Mouse (Mus musculus) kidney, embryonic 15.5 days (tissue): ENCODE measurements around the gene Slc2a13. TPM values are rescaled to one million over a fixed set of nuclear protein-coding genes. Genes with fewer than 3 reads are reported as not detected.
A peak's percentile ranks its signal among the peaks of the same experiment; 100 is the strongest.

ENCODE experiments used
- ATAC-seq: fragments of 200-750 bp; cut with Nextera tagmentation; replicated peaks from 2 replicates; pipeline ENCODE4 v1.8.0; 2017; ENCODE audit warnings: moderate TSS enrichment; ENCODE audit not compliant: low FRiP score
- H3K27ac ChIP-seq: fragments of 300-500 bp; sonication (generic); 2 replicates; pipeline ENCODE4 v1.5.1; 2015; ENCODE audit warnings: mild to moderate bottlenecking, inconsistent platforms
- H3K27me3 ChIP-seq: fragments of 300-500 bp; sonication (generic); 2 replicates; pipeline ENCODE4 v1.6.1; 2015; ENCODE audit warnings: inconsistent platforms
- H3K36me3 ChIP-seq: fragments of 300-500 bp; sonication (generic); 2 replicates; pipeline ENCODE4 v1.6.1; 2015; ENCODE audit warnings: inconsistent platforms
- H3K4me1 ChIP-seq: fragments of 300-500 bp; sonication (generic); 2 replicates; pipeline ENCODE4 v1.6.1; 2015; ENCODE audit warnings: inconsistent platforms
- H3K4me2 ChIP-seq: fragments of 300-500 bp; sonication (generic); 2 replicates; pipeline ENCODE4 v1.6.1; 2015; ENCODE audit warnings: moderate library complexity, mild to moderate bottlenecking, inconsistent platforms
- H3K4me3 ChIP-seq: fragments of 300-500 bp; sonication (generic); replicated peaks from 2 replicates; pipeline ENCODE4 v1.5.1; 2015; ENCODE audit warnings: mild to moderate bottlenecking, inconsistent platforms
- H3K9ac ChIP-seq: fragments of 300-500 bp; sonication (generic); 2 replicates; pipeline ENCODE4 v1.6.1; 2015; ENCODE audit warnings: mild to moderate bottlenecking, inconsistent platforms
- H3K9me3 ChIP-seq: fragments of 300-500 bp; sonication (generic); replicated peaks from 2 replicates; pipeline ENCODE4 v1.6.1; 2016; ENCODE audit warnings: inconsistent platforms
- WGBS: fragments of 180-500 bp; shearing (Covaris S2); methylation state at CpG from one replicate; pipeline ENCODE4 v1.1.7; 2015; ENCODE audit warnings: mixed read lengths; 5-methylcytosine and 5-hydroxymethylcytosine counted together
- polyA plus RNA-seq: library from polyadenylated mRNA; unstranded; fragments of >200 nt; fragmentation: Nextera tagmentation; extraction: Ambion mirVana; gene quantifications from 2 replicates; pipeline ENCODE4 v1.2.1, GENCODE M21; 2015

Slc2a13 gene
- polyA plus RNA-seq, 1 experiment from 2014 or later, result 2.1 TPM

GRCm38 (mm10) chr15:91304296-91304852 lies 268.7 kb downstream of the Slc2a13 start:
- no peak overlapping the region for H3K27ac ChIP-seq
- H3K27me3 ChIP-seq, result 0 out of 2 replicates have a peak, but pooled peaks cover 3% of the 10 kb centered on the region
- ATAC-seq, result no peak
- H3K36me3 ChIP-seq, result no peaks in the 10 kb centered on the region
- no peak overlapping the region for H3K9ac ChIP-seq
- 64% methylated on average over 7 of the region's 7 CpGs for WGBS
- H3K9me3 ChIP-seq, result no peaks in the 10 kb centered on the region
- H3K4me1 ChIP-seq, result peaks cover 9% of the 10 kb centered on the region
- no peak overlapping the region for H3K4me2 ChIP-seq
- no peak overlapping the region for H3K4me3 ChIP-seq

- Histone ChIP-seq H3K27ac (no peak overlapping the region), H3K36me3 (no peaks in the 10 kb centered on the region), H3K9ac (no peak overlapping the region), H3K4me1 (no peaks in the 10 kb centered on the region), H3K4me2 (no peak overlapping the region), H3K9me3 (no peaks in the 10 kb centered on the region), H3K27me3 (0 out of 2 replicates have a peak, but pooled peaks cover 3% of the 10 kb centered on the region), H3K4me3 (no peak overlapping the region)
- WGBS, result 5% methylated on average over 3 of the region's 3 CpGs
- ATAC-seq, result peak; percentile 69; the same call in 1 of the 2 replicates
Observed at GRCm38 (mm10) chr15:91301366-91301765, 271.7 kb downstream of the Slc2a13 start.

GRCm38 (mm10) chr15:91299319-91299835 lies 273.7 kb downstream of the Slc2a13 start:
- H3K27me3 ChIP-seq, result 0 out of 2 replicates have a peak, but pooled peaks cover 3% of the 10 kb centered on the region
- no peak overlapping the region for H3K4me2 ChIP-seq
- no peak for ATAC-seq
- H3K4me1 ChIP-seq, result no peaks in the 10 kb centered on the region
- no peaks in the 10 kb centered on the region for H3K9me3 ChIP-seq
- 86% methylated on average over 11 of the region's 11 CpGs for WGBS
- H3K4me3 ChIP-seq, result no peak overlapping the region
- no peaks in the 10 kb centered on the region for H3K36me3 ChIP-seq
- H3K27ac ChIP-seq, result no peak overlapping the region
- no peak overlapping the region for H3K9ac ChIP-seq

- Histone ChIP-seq H3K4me1 (no peaks in the 10 kb centered on the region), H3K9me3 (0 out of 2 replicates have a peak, but pooled peaks cover 4% of the 10 kb centered on the region), H3K27ac (no peak overlapping the region), H3K27me3 (no peaks in the 10 kb centered on the region), H3K36me3 (no peaks in the 10 kb centered on the region), H3K4me2 (no peak overlapping the region), H3K9ac (no peak overlapping the region), H3K4me3 (no peak overlapping the region)
- WGBS, result 98% methylated on average over 3 of the region's 3 CpGs
- no peak for ATAC-seq
Observed at GRCm38 (mm10) chr15:91283418-91283817, 289.6 kb downstream of the Slc2a13 start.

- WGBS, result 89% methylated on average over 7 of the region's 7 CpGs
- H3K27me3 ChIP-seq, result no peaks in the 10 kb centered on the region
- H3K4me2 ChIP-seq, result no peak overlapping the region
- no peak overlapping the region for H3K4me3 ChIP-seq
- 0 out of 2 replicates have a peak, but pooled peaks cover 4% of the 10 kb centered on the region for H3K9me3 ChIP-seq
- no peak for ATAC-seq
- no peaks in the 10 kb centered on the region for H3K4me1 ChIP-seq
- no peak overlapping the region for H3K27ac ChIP-seq
- H3K9ac ChIP-seq, result no peak overlapping the region
- no peaks in the 10 kb centered on the region for H3K36me3 ChIP-seq
Observed at GRCm38 (mm10) chr15:91282822-91283221, 290.2 kb downstream of the Slc2a13 start.

GRCm38 (mm10) chr15:91281521-91281920 lies 291.5 kb downstream of the Slc2a13 start:
- Histone ChIP-seq H3K9ac (no peak overlapping the region), H3K27me3 (no peaks in the 10 kb centered on the region)
- WGBS, result 87% methylated on average over 5 of the region's 5 CpGs

GRCm38 (mm10) chr15:91279571-91279970 lies 293.5 kb downstream of the Slc2a13 start:
- WGBS, result 86% methylated on average over 5 of the region's 5 CpGs
- H3K9ac ChIP-seq, result no peak overlapping the region
- no peaks in the 10 kb centered on the region for H3K9me3 ChIP-seq
- no peaks in the 10 kb centered on the region for H3K36me3 ChIP-seq
- H3K4me3 ChIP-seq, result no peak overlapping the region
- no peaks in the 10 kb centered on the region for H3K4me1 ChIP-seq
- no peak for ATAC-seq
- no peaks in the 10 kb centered on the region for H3K27me3 ChIP-seq
- H3K27ac ChIP-seq, result no peak overlapping the region
- no peak overlapping the region for H3K4me2 ChIP-seq

More at GRCm38 (mm10) chr15:91281521-91281920, 291.5 kb downstream of the Slc2a13 start:
- Histone ChIP-seq H3K36me3 (no peaks in the 10 kb centered on the region), H3K4me1 (no peaks in the 10 kb centered on the region), H3K9me3 (no peaks in the 10 kb centered on the region), H3K27ac (no peak overlapping the region), H3K4me2 (no peak overlapping the region), H3K4me3 (no peak overlapping the region)
- ATAC-seq, result no peak

GRCm38 (mm10) chr15:91275961-91276360 lies 297.1 kb downstream of the Slc2a13 start:
- H3K4me2 ChIP-seq, result no peak overlapping the region
- no peaks in the 10 kb centered on the region for H3K4me1 ChIP-seq
- H3K27me3 ChIP-seq, result no peaks in the 10 kb centered on the region
- no peak overlapping the region for H3K9ac ChIP-seq
- H3K36me3 ChIP-seq, result no peaks in the 10 kb centered on the region
- H3K27ac ChIP-seq, result no peak overlapping the region
- ATAC-seq, result no peak
- H3K4me3 ChIP-seq, result no peak overlapping the region
- no peaks in the 10 kb centered on the region for H3K9me3 ChIP-seq
- 36% methylated on average over 3 of the region's 3 CpGs for WGBS

GRCm38 (mm10) chr15:91268532-91268931 lies 304.5 kb downstream of the Slc2a13 start:
- no peak for ATAC-seq
- no peaks in the 10 kb centered on the region for H3K9me3 ChIP-seq
- 77% methylated on average over 4 of the region's 4 CpGs for WGBS

GRCm38 (mm10) chr15:91263926-91264325 lies 309.1 kb downstream of the Slc2a13 start:
- ATAC-seq, result no peak
- no peak overlapping the region for H3K4me2 ChIP-seq
- 92% methylated on average over 1 of the region's 1 CpGs for WGBS
- no peak overlapping the region for H3K27ac ChIP-seq
- H3K9ac ChIP-seq, result no peak overlapping the region
- H3K9me3 ChIP-seq, result no peaks in the 10 kb centered on the region
- H3K27me3 ChIP-seq, result no peaks in the 10 kb centered on the region
- no peaks in the 10 kb centered on the region for H3K36me3 ChIP-seq
- H3K4me3 ChIP-seq, result no peak overlapping the region
- H3K4me1 ChIP-seq, result no peaks in the 10 kb centered on the region

More at GRCm38 (mm10) chr15:91268532-91268931, 304.5 kb downstream of the Slc2a13 start:
- H3K36me3 ChIP-seq, result no peaks in the 10 kb centered on the region
- no peak overlapping the region for H3K4me2 ChIP-seq
- H3K4me3 ChIP-seq, result no peak overlapping the region
- no peak overlapping the region for H3K9ac ChIP-seq
- no peak overlapping the region for H3K27ac ChIP-seq
- H3K4me1 ChIP-seq, result no peaks in the 10 kb centered on the region
- no peaks in the 10 kb centered on the region for H3K27me3 ChIP-seq

- no peak overlapping the region for H3K4me2 ChIP-seq
- no peaks in the 10 kb centered on the region for H3K9me3 ChIP-seq
- H3K27me3 ChIP-seq, result no peaks in the 10 kb centered on the region
- no peak overlapping the region for H3K4me3 ChIP-seq
- peak; percentile 66; the same call in 1 of the 2 replicates for ATAC-seq
- 70% methylated on average over 5 of the region's 5 CpGs for WGBS
- H3K36me3 ChIP-seq, result no peaks in the 10 kb centered on the region
- no peak overlapping the region for H3K27ac ChIP-seq
- no peaks in the 10 kb centered on the region for H3K4me1 ChIP-seq
- no peak overlapping the region for H3K9ac ChIP-seq
Observed at GRCm38 (mm10) chr15:91260578-91260977, 312.5 kb downstream of the Slc2a13 start.

- no peaks in the 10 kb centered on the region for H3K27me3 ChIP-seq
- no peak for ATAC-seq
- no peak overlapping the region for H3K4me2 ChIP-seq
- H3K27ac ChIP-seq, result no peak overlapping the region
- no peaks in the 10 kb centered on the region for H3K4me1 ChIP-seq
- H3K9me3 ChIP-seq, result no peaks in the 10 kb centered on the region
- no peak overlapping the region for H3K4me3 ChIP-seq
- no peaks in the 10 kb centered on the region for H3K36me3 ChIP-seq
- no peak overlapping the region for H3K9ac ChIP-seq
- 45% methylated on average over 11 of the region's 11 CpGs for WGBS
Observed at GRCm38 (mm10) chr15:91257140-91257539, 315.9 kb downstream of the Slc2a13 start.

GRCm38 (mm10) chr15:91255308-91255707 lies 317.8 kb downstream of the Slc2a13 start:
- no peaks in the 10 kb centered on the region for H3K4me1 ChIP-seq
- ATAC-seq, result no peak
- no peaks in the 10 kb centered on the region for H3K27me3 ChIP-seq
- no peak overlapping the region for H3K9ac ChIP-seq
- WGBS, result 88% methylated on average over 2 of the region's 2 CpGs
- H3K4me2 ChIP-seq, result no peak overlapping the region
- H3K9me3 ChIP-seq, result no peaks in the 10 kb centered on the region
- H3K4me3 ChIP-seq, result no peak overlapping the region
- no peak overlapping the region for H3K27ac ChIP-seq
- H3K36me3 ChIP-seq, result no peaks in the 10 kb centered on the region
